Mouse (Mus musculus) stomach, postnatal 0 days (tissue): ENCODE data around the gene G430095P16Rik.
A peak's percentile ranks its signal among the peaks of the same experiment; 100 is the strongest.

Experiments used
- CTCF ChIP-seq: IDR thresholded peaks from 2 replicates; pipeline ENCODE4 v1.5.1; 2016; ENCODE audit warnings: antibody characterized with exemption, low read depth, mild to moderate bottlenecking, moderate library complexity
- EP300 ChIP-seq: optimal IDR thresholded peaks from 2 replicates; pipeline ENCODE3; 2016; ENCODE audit warnings: antibody characterized with exemption

- TF ChIP-seq CTCF (peak; percentile 80), EP300 (no peak)
Measured at GRCm38 (mm10) chr8:84704356-84704755, 18.5 kb upstream of the G430095P16Rik start.
